Mouse (Mus musculus) stomach, postnatal 0 days (tissue): ENCODE results near the gene Hoxa3.

ENCODE experiments used
- CTCF ChIP-seq: IDR thresholded peaks from 2 replicates; pipeline ENCODE4 v1.5.1; 2016; ENCODE audit warnings: antibody characterized with exemption, low read depth, mild to moderate bottlenecking, moderate library complexity
- EP300 ChIP-seq: optimal IDR thresholded peaks from 2 replicates; pipeline ENCODE3; 2016; ENCODE audit warnings: antibody characterized with exemption

DNA sequence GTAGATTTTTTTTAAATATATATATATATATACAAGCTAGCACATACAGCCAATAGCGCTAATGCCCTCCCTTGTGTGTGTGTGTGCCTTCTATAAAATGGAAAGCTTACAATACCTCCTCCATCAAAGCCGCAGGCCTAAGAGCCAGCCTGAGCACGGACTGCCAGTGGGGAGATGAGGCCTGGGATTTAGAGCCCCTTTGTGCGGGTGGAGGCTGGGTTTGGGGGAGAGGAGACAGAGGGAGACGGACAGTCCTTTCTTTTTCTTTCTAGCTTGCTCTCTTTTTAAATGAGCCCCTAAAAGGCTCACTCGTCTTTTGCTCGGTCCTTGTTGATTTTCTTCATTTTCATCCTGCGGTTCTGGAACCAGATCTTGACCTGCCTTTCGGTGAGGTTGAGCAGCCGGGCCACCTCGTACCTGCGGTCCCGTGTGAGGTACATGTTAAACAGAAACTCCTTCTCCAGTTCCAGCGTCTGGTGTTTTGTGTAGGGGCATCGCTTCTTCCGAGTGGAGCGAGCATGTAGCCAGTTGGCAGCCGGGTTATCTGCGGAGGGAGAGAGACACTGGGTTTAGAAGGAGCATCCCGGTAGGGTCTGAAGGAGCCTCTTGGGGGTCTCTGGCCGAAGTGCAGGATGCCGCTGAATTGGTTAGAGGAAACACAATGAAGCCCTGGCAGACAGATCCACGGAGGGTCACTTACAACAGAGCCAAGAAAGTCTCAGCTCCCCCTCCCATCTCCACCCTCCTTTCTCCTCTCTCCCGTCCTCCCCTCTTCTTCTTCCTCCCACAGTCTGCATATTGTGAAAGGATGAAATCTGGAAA, 11.0 kb upstream of the Hoxa3 start:
- TF ChIP-seq EP300: no peak
- TF ChIP-seq CTCF: no peak
